Mouse (Mus musculus) MN1 (cell line): ENCODE data around the gene Otop2.
A peak's percentile ranks its signal among the peaks of the same experiment; 100 is the strongest.

Experiments
- DNase-seq: peaks from one replicate; pipeline ENCODE4 v3.0.0-alpha.2; 2016; ENCODE audit warnings: low spot score

The Otop2 gene

DNA sequence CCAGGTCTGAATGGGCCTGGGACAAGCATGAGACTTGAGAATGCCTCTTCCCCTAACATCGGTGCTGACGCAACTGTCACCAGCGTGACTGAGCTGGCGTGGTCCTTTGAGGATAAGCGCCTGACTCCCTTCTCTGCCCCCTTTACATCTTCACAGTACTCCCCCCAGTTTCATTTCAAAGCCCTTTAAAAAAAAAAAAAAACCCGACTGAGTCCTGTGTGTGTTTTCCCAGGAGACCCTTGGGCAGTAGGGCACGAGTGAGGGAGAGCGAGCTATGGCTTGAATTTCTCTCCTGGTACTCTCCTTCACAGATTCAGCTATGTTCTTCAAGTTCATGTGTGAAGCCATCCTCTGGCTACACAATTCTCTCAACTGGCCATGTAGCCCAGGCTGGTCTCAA lies 8.8 kb upstream of the Otop2 start:
- no peak for DNase-seq

DNA sequence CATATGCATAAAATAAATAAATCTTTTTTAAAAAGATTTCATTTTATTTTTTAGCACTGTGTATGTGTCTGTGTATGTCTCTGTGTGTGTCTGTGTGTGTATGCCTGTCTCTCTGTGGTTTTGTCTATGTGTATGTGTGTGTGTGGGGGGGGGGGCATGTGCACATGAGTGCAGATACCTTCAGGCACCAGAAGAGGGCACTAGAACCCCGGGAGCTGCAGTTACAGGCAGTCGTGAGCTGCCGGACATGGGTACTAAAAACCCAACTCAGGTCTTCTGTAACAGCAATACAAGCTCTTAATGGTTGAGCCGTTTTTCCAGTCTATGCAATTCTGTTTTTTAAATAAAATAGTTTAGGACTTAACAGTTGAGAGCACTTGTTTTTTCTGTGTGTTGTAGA lies 6.2 kb upstream of the Otop2 start:
- DNase-seq: no peak

DNA sequence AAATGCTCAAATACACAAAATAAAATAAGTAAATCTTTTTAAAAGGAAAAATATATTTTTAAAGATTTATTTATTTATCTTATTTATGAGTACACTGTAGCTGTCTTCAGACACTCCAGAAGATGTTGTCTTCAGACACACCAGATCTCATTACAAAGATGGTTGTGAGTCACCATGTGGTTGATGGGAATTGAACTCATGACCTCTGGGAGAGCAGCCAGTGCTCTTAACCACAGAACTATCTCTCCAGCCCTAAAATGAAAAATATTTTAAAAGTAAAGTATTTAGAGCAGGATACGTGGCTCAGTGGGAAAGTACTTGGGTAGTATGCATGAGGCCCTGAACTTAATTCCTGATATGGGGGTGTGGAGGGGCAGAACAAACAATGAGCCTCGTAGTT lies 5.6 kb upstream of the Otop2 start:
- no peak for DNase-seq

DNA sequence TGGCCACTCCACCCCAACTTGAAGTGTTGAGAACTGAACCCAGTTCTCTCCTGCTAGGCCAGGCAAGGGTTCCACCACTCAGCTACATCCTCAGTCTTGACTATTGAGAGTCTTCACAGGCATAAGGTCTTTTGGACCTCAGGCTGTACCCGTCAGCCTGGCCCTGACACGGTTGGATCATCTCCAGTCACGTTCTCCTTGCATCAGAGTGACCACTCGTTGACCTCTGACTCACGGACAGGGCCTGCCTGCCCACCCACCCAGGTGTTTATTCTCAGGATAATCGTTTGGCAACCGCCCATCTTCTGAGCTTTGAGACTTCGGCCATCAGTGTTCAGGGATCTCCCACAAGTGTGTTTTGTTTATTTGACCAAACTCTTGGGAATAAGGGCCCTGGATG lies 3.8 kb upstream of the Otop2 start:
- DNase-seq: no peak

DNA sequence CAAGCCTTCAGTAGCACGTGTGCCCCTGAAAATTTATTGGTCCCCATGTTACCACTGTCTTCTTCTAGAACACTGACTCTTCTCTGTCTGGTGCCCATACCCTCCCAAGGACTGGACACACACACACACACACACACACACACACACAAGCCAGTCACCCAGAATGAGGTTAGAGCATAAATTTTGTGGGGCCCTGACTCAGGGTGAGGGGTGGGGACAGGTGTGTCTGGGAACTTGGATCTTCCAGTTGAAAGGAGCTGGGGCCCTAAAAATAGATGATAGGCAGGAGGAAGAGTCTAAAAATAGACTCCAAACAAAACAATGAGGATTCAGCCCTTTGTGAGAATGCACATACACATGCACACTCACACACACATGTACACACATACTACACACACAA lies 1.8 kb downstream of the Otop2 start:
- DNase-seq: no peak

DNA sequence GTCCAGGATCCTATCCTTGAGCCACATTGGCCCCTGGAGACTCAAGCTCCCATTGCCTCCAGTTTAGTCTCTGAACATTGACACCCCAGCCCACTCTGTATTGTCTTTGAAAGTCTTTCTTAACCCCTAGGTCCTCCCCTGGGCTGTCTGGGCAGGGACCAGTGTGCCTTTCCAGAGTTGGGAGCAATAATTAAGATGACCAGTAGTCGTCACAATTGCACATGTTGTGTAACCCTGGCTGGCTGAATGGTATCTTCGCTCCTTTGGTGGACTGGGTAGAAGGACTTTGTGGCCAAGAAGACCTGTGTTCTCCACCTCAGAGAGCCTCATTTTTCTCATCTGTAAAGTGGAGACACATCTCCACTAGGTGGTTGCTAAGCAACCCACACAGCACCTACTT lies 7.3 kb downstream of the Otop2 start:
- DNase-seq: peak; percentile 24

DNA sequence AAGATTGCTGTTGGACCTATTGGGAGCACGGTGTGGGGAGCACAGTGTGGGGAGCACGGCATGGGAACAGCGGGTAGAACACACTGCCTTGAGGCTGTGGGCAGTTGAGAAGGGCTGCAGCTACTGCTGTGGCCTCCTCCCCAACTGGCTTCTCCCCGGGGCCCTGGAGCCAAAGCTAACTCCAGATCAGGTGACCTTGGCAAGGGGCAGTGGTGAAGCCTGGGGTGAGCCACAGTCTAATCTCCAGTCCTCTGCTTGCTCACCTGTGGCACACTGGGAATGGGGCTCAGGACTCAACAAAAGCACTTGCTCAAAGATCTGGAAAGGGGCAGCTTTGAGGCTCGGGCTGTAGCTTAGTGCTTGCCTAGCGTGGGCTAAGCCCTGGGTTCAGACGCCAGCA lies 10.2 kb downstream of the Otop2 start:
- no peak for DNase-seq

DNA sequence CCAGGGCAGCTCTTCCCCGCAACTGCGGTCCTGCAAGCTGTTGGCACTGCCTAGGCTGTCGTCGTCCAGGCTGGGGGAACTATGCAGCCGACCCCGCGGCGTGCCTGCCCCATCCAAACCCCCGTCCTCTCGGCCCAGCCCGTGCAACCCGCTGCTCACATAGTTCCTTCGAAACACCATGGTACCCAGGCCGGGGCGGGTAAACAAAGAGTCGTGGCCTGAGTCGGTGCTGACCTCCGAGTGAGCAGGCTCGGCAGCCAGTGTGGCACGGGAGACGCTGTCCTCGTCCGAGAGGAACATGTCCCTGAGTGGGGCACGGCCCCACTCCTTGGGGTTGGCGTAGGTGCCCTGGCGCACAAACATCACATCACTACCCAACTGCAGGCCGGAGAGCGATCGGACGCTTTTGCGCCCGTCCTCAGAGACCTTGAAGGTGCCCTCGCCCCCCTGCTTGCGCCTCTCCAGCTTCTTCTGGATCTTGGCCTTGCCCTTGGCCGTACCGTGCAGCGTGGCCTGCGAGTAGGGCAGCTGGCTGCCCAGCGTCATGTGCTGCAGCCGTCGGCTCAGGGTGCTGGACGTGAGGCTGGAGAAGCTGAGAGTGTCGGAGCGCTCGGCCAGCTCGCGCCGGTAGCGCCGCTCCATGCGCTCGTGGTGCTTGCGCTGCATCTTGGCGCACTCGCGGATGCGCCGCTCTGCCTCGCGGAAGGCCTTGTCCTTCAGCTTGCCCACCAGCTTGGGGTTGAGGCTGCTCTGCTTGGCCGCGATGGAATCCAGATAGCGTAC lies 11.5 kb downstream of the Otop2 start:
- DNase-seq: no peak

DNA sequence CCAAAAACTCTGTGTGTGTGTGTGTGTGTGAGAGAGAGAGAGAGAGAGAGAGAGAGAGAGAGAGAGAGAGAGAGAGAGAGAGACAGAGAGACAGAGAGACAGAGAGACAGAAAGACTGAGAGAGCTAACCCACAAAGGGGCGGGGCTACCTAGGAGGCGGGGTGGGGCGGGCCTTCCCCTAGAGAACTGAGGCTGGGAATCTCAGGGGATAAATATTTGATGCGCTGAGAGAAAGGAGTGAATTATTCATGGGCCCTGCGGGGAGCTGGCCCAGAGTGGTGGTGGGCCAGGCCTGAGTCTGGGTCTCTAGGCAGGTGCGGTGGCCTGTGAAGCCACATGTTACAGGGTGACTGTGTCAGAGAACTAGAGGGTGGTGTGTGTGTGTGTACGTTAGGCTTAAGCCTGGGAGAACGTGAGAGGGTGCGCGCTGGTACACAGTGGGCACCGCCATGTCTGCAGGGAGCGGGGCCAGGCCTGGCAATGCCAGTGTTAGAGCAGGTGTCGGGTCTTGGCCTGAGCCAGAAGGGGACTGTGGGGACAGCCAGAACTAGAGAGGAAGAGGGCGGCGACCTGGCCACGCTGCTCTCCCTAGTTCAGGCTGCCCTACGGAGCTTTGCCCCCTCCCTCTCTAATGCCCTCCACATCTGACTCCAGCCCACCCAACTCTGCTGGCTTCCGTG lies 12.9 kb downstream of the Otop2 start:
- peak; percentile 21 for DNase-seq

DNA sequence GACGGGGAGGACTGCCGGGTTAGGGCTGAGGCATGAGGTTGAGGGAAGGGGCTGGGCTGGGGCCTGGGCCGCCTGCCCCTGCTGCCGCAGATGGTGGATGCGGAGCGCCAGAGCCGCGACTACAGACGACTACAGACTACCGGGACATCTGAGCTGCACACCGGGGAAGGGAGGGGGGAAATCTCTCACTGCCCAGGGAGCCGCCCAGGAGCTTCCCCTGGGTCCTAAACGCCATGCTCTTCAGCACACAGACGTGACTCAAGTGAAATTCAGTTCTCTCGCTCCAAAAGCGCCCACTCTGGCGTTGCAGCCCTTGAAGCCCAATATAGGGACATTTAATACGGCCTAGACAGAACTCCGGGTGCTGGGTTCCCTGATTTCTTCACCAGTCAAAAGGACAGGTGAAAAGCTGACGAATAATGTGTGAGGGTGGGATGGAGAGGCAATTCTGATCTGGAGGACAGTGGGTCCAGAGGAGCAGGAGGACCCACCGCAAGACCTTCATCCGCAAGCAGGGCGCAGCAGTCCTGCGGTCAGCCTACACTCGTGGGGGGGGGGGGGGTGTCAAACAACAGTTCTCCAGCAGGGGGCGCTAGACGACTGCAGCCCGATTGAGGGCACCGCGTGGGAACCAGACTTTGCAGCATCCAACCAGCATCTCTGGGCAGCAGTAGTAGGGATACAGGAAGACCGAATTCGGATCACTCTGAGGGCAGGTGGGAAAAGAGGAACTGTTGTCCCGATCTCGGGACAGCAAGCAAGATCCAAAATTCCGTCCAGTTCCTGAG lies 15.1 kb downstream of the Otop2 start, which contains the start of gene Ush1g:
Gene Ush1g, minus strand, starts transcription at position 136 of the 788 bp plus-strand sequence.
- peak; percentile 80 for DNase-seq

DNA sequence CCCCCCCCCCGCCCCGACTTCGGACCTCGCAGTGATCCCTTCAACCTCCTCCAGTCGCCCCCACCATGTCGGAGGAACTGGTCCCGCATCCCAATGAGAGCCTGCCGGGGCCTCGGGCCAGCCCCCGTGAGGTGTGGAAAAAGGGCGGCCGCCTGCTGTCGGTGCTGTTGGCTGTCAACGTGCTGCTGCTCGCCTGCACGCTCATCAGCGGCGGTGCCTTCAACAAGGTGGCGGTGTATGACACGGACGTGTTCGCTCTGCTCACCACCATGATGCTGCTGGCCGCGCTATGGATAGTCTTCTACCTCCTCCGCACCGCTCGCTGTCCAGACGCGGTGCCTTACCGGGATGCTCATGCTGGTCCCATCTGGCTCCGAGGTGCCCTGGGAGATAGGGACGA lies 16.4 kb downstream of the Otop2 start:
- no peak for DNase-seq

DNA sequence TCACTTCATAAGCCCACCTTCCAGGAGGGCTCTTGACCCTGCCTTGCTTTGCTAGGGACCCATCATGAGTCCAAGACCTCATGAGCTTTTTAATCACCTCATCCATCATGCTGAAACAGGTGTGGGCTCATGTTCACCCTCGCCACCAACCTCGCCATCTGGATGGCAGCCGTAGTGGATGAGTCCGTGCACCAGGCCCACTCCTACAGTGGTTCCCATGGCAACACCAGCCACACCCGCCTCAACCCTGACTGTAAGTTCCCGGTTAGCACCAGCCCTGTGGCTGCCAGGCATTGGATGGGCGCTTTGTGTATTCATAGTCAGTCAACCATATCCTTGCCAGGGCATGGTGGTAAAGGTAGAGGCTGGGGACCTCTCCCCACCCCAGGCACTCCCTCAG lies 19.8 kb downstream of the Otop2 start:
- peak; percentile 74 for DNase-seq

DNA sequence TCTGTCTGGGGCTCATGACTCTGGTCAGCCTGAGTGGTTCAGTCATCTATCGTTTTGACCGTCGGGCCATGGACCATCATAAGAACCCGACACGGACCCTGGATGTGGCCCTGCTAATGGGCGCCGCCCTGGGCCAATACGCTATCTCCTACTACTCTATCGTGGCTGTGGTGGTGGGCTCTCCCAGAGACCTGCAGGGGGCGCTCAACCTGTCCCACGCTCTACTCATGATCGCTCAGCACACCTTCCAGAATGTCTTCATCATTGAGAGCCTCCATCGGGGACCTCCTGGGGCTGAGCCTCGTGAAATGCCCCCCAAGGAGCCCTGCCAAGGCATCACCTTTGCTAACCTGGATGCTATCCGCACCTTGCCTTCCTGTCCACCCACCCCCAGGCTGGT lies 22.4 kb downstream of the Otop2 start:
- no peak for DNase-seq

DNA sequence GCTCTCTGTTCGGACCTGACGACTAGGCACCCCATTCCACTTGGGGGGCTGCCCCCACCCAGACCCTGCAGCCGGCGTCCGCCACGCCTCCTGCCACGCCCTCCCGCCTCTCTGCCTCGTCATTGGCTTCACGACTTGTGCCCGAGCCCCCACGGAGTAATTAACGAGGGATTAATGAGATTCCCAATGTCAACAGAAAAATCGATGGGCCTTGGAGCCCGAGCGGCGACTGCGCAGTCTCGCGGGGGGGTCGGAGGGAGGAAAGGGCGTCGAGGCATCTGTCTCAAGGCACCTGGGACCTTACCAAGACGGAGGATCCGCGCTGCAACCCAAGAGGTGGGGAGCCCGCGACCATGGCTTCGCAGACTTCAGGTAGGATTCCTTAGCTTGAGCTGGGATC lies 27.6 kb downstream of the Otop2 start, which contains the start of gene Otop3:
Gene Otop3, plus strand, starts transcription at position 201 of the 400 bp plus-strand sequence.
- DNase-seq: no peak

DNA sequence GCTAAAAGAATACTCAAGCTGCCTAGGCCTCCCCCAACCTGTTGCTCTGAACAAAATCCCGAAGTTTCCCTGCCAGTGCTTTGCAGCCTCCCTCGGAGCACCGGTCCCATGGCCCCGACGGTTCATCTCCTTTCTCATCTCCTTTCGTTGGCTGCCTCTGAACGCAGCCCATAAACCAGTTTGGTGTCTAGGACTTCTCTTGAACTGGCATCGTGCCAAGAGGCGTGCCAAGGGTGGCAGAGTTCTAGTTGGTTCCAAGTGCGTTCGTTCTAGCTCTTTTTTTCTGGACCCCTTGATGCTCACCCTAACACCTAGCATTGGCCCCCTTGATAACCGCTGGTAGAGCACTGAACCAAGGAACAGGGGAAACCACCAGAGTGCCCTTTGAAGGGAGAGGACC lies 28.3 kb downstream of the Otop2 start:
- DNase-seq: no peak

DNA sequence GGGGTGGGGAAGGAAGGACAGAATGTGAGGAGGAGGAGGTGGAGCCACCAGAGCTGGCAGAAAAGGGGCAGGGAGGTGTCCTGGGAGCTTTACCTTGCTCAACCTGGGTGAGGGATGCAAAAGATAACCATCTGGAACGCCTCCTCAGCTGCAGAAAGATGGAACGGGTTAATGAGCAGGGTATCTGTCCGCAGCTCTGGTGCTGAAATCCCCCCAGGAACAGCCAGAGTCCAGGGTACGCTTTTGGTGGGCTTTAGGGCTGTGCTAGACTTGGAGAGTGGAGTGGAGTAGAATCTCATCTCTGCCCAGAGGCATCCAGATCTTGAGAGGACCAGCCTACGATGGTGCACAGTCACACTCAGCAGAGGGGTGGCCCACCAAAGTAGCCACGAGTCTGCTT lies 29.2 kb downstream of the Otop2 start:
- no peak for DNase-seq

DNA sequence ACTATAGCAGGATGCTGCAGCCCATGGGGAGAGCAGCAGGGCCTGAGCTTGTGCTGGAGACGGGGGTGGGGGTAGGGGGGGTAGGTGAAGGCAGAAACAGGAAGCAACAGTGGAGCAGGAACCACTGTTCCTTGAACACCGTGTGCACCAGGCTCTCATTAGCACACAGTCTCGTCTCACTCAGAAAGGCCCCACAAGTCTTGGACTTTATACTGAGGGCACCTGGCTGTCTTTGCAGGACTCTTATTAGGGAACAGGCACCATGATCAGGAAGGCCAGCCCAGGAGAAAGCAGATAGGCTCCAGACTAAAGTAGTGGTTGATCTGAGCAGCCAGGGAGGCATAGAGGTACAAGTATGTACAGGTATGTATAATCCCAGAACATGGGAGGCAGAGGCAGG lies 30.4 kb downstream of the Otop2 start:
- DNase-seq: no peak

DNA sequence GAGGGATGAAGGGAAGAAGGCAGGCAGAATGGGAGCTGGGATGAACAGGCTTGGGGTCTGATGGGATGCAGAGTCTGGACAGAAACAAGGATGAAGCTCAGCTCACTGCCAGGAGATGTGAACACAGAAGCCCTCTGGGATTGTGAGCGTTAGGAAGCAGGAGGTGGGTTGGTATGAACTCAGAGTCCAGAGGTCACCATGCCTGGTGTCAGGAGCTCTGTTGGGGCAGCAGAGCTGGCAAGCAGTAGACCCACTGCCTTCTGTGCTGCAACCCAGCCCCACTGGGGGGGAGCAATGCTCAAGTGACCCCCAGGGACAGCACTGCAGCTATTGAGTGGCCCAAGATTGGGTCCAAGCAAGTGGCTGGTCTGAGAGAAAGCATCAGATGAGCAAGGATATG lies 30.9 kb downstream of the Otop2 start:
- no peak for DNase-seq

DNA sequence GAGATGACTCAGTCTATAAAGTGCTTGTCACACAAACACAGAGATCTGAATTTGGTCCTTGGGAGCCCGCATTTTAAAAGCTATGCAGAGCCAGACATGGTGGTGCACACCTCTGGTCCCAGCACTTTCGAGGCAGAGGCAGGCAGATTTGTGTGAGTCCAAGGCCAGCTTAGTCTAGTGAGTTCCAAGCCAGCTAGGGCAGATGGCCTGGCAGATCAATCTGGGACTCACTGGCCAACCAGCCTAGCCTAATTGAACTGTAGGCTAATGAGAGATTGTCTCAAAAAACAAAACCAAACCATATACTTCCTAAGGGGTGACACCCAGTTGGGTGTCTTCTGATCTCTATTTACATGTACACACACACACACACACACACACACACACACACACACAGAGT lies 34.3 kb downstream of the Otop2 start:
- no peak for DNase-seq

DNA sequence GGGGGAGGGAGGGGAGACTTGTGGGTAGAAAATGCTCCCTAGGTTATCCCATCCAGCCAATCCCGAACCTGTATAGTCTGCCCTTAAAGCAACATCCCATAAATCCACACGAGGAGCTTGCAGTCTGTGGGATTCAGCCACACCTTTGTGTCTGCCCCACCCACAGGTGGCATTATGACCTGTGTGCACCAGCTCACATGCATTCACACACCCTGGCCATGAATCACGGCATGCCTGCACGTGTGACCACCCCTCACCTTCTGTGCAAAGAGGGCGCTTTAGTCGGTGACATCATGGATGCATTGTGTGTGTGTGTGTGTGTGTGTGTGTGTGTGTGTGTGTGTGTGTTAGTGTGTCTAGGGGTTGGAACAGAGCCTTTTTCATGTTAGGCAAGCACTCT lies 34.9 kb downstream of the Otop2 start:
- DNase-seq: no peak

DNA sequence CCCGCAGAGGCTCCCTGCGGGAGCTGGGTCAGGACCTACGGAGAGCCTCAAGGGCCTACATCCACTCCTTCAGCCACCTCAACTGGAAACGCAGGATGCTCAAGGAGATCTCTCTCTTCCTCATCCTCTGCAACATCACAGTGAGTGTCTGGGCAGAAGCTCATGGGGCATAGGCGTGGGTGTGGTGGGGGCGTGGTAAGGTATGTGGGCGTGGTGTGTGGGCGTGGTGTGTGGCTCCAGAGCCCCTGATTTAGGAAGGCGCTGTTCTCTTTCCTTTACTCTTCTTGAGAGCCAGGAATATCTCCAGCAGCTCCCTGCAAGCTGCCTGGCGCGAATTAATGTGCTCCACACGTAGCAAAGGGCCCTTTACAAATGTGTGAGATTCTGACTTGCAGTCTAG lies 38.0 kb downstream of the Otop2 start:
- no peak for DNase-seq

DNA sequence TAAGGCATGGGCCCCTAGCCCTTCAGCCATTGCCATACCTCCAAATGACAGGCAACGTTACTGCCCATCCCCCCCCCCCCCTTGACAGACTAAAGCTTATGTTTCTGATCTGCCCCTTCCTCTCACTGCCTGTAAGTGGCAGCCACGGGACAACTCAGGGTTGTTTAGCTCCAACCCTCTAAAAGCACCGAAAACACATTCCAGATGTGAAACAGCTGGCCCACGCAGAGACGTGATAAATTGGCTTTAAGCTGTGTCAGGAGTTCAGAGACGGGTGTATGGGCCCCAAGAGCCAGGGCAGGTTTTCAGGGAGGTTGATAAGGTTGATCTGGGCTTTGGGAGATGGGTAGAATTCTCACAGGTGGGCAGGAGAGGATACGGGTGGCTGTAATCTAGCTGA lies 38.6 kb downstream of the Otop2 start:
- DNase-seq: no peak

DNA sequence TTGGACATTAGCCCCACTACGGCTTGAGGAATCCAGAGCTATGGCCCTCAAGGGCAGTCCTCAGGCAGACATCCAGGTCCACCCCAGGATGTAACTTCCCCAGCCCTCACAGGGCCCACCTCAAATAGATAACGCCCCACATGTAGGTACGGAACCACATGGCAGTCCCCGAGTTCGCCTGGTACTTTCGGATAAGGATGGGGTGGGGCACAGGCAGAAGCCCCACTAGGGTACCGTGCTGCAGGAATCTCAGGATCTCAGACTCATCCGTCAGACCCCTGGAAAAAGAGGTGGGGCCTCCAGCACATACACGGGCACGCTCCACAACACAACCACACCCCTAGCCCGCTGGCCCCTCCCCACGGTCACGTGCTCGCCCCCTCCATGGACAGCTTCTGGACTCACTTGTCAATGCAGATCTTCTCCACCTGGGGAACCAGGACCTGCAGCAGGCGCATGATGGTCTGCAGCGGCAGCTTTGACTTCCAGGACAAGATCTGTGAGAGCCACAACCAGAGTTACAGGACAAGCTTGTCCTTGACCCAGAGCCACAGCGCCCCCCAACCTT lies 41.8 kb downstream of the Otop2 start:
- DNase-seq: no peak
